8 mouse cellular contexts compared by ENCODE assay signal in the genomic region with DNA sequence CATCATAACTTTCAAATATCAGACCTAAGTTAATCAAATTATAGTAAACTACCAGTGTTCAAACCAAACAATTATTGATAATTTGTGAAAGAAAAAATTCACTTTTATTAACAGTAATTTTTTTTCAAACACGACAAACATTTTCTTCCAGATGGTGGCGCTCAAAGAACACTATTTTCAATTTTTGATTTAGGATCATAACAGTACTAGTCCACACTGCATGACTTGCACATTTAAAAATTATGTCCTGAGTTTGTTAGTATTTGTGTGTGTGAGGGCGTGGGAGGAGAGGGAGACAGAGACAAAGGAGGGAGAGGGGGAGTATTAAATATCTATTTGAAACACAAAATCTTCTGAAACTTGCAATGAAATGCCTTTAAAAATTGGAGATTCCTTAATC.
DNase-seq lines count a peak whose midpoint lies in the region; ATAC-seq lines count a peak whose summit lies in the region.
"Had no signal": no experiment of that assay in that cellular context is flagged by ENCODE, and none has a peak within 500 bp of the region (broad histone marks: within the 10 kb centered on the region; RNA-seq: fewer than 3 reads in every experiment).

No protein-coding gene starts in this region.

- WGBS in hindbrain, embryonic 14.5 days: 38% methylated on average over 3 of the region's 3 CpGs
- WGBS in hindbrain, embryonic 12.5 days: 38% methylated on average over 3 of the region's 3 CpGs
- WGBS in midbrain, embryonic 15.5 days: 35% methylated on average over 3 of the region's 3 CpGs
- 45% methylated on average over 3 of the region's 3 CpGs for WGBS in midbrain, embryonic 11.5 days

- no peak overlapping the region for H3K9ac ChIP-seq in hindbrain, embryonic 14.5 days
- no peak overlapping the region for H3K9ac ChIP-seq in hindbrain, embryonic 12.5 days
- H3K9ac ChIP-seq in midbrain, embryonic 15.5 days: no peak overlapping the region
- H3K9ac ChIP-seq in midbrain, embryonic 11.5 days (ENCODE audit: low read length): no peak overlapping the region

- H3K27me3 ChIP-seq in hindbrain, embryonic 14.5 days (ENCODE audit: control insufficient read depth, insufficient read depth, low read length): no peaks in the 10 kb centered on the region
- H3K27me3 ChIP-seq in hindbrain, embryonic 12.5 days: no peaks in the 10 kb centered on the region
- no peaks in the 10 kb centered on the region for H3K27me3 ChIP-seq in midbrain, embryonic 15.5 days (replicated peaks)
- no peaks in the 10 kb centered on the region for H3K27me3 ChIP-seq in midbrain, embryonic 11.5 days (ENCODE audit: control insufficient read depth, insufficient read depth, low read length)

- no peaks in the 10 kb centered on the region for H3K4me1 ChIP-seq in hindbrain, embryonic 14.5 days (replicated peaks; ENCODE audit: control insufficient read depth, insufficient read depth, low read length)
- H3K4me1 ChIP-seq in hindbrain, embryonic 12.5 days: no peaks in the 10 kb centered on the region
- H3K4me1 ChIP-seq in midbrain, embryonic 15.5 days: no peaks in the 10 kb centered on the region
- no peaks in the 10 kb centered on the region for H3K4me1 ChIP-seq in midbrain, embryonic 11.5 days (ENCODE audit: control insufficient read depth, insufficient read depth, low read length)

- H3K27ac ChIP-seq in hindbrain, embryonic 14.5 days: no peak overlapping the region
- no peak overlapping the region for H3K27ac ChIP-seq in hindbrain, embryonic 12.5 days
- H3K27ac ChIP-seq in midbrain, embryonic 15.5 days: no peak overlapping the region
- no peak overlapping the region for H3K27ac ChIP-seq in midbrain, embryonic 11.5 days (ENCODE audit: low read depth, low read length)

- no peaks in the 10 kb centered on the region for H3K9me3 ChIP-seq in hindbrain, embryonic 14.5 days (ENCODE audit: control insufficient read depth, low read length)
- H3K9me3 ChIP-seq in hindbrain, embryonic 12.5 days (replicated peaks): no peaks in the 10 kb centered on the region
- H3K9me3 ChIP-seq in midbrain, embryonic 15.5 days: no peaks in the 10 kb centered on the region
- no peaks in the 10 kb centered on the region for H3K9me3 ChIP-seq in midbrain, embryonic 11.5 days (ENCODE audit: control insufficient read depth, low read length)

- H3K4me2 ChIP-seq in hindbrain, embryonic 14.5 days (replicated peaks): no peak overlapping the region
- H3K4me2 ChIP-seq in hindbrain, embryonic 12.5 days (replicated peaks): no peak overlapping the region
- no peak overlapping the region for H3K4me2 ChIP-seq in midbrain, embryonic 15.5 days
- no peak overlapping the region for H3K4me2 ChIP-seq in midbrain, embryonic 11.5 days

- ATAC-seq in hindbrain, embryonic 14.5 days (ENCODE audit: low FRiP score): no peak
- ATAC-seq in hindbrain, embryonic 12.5 days (ENCODE audit: low FRiP score): no peak
- peak; percentile 77 for ATAC-seq in midbrain, embryonic 15.5 days (replicated peaks)
- ATAC-seq in midbrain, embryonic 11.5 days (ENCODE audit: low FRiP score): no peak

- no peak overlapping the region for H3K4me3 ChIP-seq in hindbrain, embryonic 14.5 days (replicated peaks; ENCODE audit: low read length)
- no peak overlapping the region for H3K4me3 ChIP-seq in hindbrain, embryonic 12.5 days
- H3K4me3 ChIP-seq in midbrain, embryonic 15.5 days: no peak overlapping the region
- H3K4me3 ChIP-seq in midbrain, embryonic 11.5 days (ENCODE audit: low read depth, low read length): no peak overlapping the region

- peak; percentile 80 for DNase-seq in hindbrain, embryonic 14.5 days (ENCODE audit: low spot score)
- no peak for DNase-seq in midbrain, embryonic 11.5 days (ENCODE audit: low spot score, missing footprints)
- DNase-seq in brain, adult 2 months (ENCODE audit: low read depth, low spot score): peak; percentile 49
- DNase-seq in retina, postnatal 7 days (ENCODE audit: low read depth, low spot score): peak; percentile 6
- DNase-seq in spleen, postnatal 14 days (ENCODE audit: low spot score in 2 of 2): no peak
- DNase-seq: thymus, postnatal 4 days had no signal

- H3K36me3 ChIP-seq in hindbrain, embryonic 14.5 days (replicated peaks; ENCODE audit: control insufficient read depth, insufficient read depth): no peaks in the 10 kb centered on the region
- no peaks in the 10 kb centered on the region for H3K36me3 ChIP-seq in hindbrain, embryonic 12.5 days
- no peaks in the 10 kb centered on the region for H3K36me3 ChIP-seq in midbrain, embryonic 15.5 days (replicated peaks)
- no peaks in the 10 kb centered on the region for H3K36me3 ChIP-seq in midbrain, embryonic 11.5 days (ENCODE audit: control insufficient read depth, insufficient read depth, low read length)

Comparison
In these comparisons a context has a peak if more than half of its experiments do, and no peak if none do; other contexts are left out.
1. DNase-seq: peak in hindbrain, embryonic 14.5 days (single experiment), brain, adult 2 months (single experiment) and retina, postnatal 7 days (single experiment); none in midbrain, embryonic 11.5 days (single experiment) and spleen, postnatal 14 days (0 of 2).